Mouse (Mus musculus): Measurements from ENCODE around the gene Zbtb14.

Gene Zbtb14

DNA sequence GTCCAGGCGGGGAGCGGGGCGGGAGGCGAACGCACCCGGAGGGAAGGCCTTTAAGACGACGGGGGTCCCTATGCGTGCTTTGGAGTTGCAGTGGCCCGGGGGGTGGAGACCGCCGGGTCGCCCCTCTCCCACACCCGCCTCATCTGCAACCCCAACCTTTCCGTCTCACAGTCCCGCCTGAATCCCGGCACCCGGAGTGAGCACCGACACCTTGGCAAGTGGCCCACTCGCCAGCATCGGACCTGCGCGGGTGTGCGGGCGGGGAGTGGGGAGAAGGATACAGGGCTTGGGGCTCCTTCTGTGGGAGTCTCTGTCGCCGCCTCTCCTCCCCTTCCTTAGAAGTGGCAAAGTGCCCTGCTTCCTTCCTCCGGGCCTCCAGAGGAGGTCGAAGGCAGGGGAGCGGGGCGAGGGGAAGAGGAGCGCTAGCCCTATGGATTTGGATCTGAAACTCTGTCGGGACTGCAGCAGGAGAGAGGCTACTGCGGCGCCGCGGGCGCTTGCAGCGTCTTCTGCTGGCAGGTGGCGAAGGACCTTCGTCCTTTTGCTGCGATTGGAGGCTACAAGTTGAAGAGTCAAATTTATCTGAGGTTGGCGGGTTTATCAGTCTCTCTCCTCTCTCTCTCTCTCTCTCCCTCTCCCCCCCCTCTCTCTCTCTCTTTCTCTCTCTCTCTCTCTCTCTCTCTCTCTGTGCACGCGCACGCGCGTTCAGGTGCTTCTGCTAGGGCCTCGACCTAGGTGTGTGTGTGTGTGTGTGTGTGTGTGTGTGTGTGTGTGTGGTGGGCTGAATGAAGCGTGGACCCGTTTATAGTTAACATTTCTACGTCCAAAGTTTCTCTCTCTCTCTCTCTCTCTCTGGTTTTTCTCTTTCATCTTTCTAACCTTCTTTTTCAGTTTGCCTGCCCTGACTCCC, 57.0 kb downstream of the Zbtb14 start:
- DNase-seq (ENCODE audit: extremely low read depth, low read depth, low spot score) = no peak

Data from fat pad, adult 2 months (tissue).